Mouse (Mus musculus): ENCODE measurements around the gene R3hdml.

- no peak for TF ChIP-seq TCF12 (IDR thresholded peaks at IDR 0.05; ENCODE audit: low read depth, low read length)
- no peak for TF ChIP-seq MEF2A (IDR thresholded peaks at IDR 0.05; ENCODE audit: extremely low read depth, insufficient replicate concordance, low read depth, low read length, poor library complexity, severe bottlenecking)
- TF ChIP-seq POLR2A (IDR thresholded peaks at IDR 0.05; ENCODE audit: control insufficient read depth in 1 of 2, insufficient read depth in 1 of 2, low read depth in 1 of 2, low read length in 2 of 2, poor library complexity in 1 of 2), result no peak
- no peak for TF ChIP-seq MYC (IDR thresholded peaks at IDR 0.05; ENCODE audit: low read depth, low read length)
- TF ChIP-seq E2F4 (IDR thresholded peaks at IDR 0.05; ENCODE audit: borderline replicate concordance, low read depth, low read length), result no peak
- TF ChIP-seq ELF1 (IDR thresholded peaks at IDR 0.05; ENCODE audit: low read depth, low read length), result no peak
- TF ChIP-seq POLR2AphosphoS2 (IDR thresholded peaks at IDR 0.05; ENCODE audit: low read length), result no peak
- no peak for TF ChIP-seq CTCF (IDR thresholded peaks at IDR 0.05 in 2 of 3, conservative IDR thresholded peaks at IDR 0.05 in 1 of 3; ENCODE audit: control insufficient read depth in 1 of 3, insufficient read depth in 1 of 3, low read depth in 2 of 3, low read length in 3 of 3, poor library complexity in 1 of 3, severe bottlenecking in 1 of 3)
These were observed 913 bp downstream of the R3hdml start for GRCm38 (mm10) chr2:163493031-163493430.
